Mouse (Mus musculus) hindbrain, embryonic 13.5 days (tissue): ENCODE measurements at regions not wholly inside any gene's neighbourhood (a gene's known extent, or its start where the extent isn't known, plus 50 kb on each side); places are given as distances from the start of the nearest gene placed in this dataset.

Source experiments
- ATAC-seq: fragments of 200-750 bp; cut with Nextera tagmentation; 2 replicates; pipeline ENCODE4 v1.8.0; 2017; ENCODE audit warnings: moderate TSS enrichment; ENCODE audit not compliant: low FRiP score
- H3K27ac ChIP-seq: fragments of 300-500 bp; sonication (generic); 2 replicates; pipeline ENCODE4 v1.5.1; 2015; ENCODE audit warnings: inconsistent platforms, mild to moderate bottlenecking, moderate library complexity
- H3K27me3 ChIP-seq: fragments of 300-500 bp; sonication (generic); 2 replicates; pipeline ENCODE4 v1.6.1; 2015; ENCODE audit warnings: mild to moderate bottlenecking, inconsistent platforms
- H3K36me3 ChIP-seq: fragments of 300-500 bp; sonication (generic); 2 replicates; pipeline ENCODE4 v1.6.1; 2015; ENCODE audit warnings: mild to moderate bottlenecking, inconsistent platforms
- H3K4me1 ChIP-seq: fragments of 300-500 bp; sonication (generic); replicated peaks from 2 replicates; pipeline ENCODE4 v1.6.1; 2015; ENCODE audit warnings: inconsistent platforms
- H3K4me2 ChIP-seq: fragments of 300-500 bp; sonication (generic); 2 replicates; pipeline ENCODE4 v1.6.1; 2015; ENCODE audit warnings: inconsistent platforms, mild to moderate bottlenecking, moderate library complexity
- H3K4me3 ChIP-seq: fragments of 300-500 bp; sonication (generic); 2 replicates; pipeline ENCODE4 v1.5.1; 2015; ENCODE audit warnings: mild to moderate bottlenecking, inconsistent platforms
- H3K9ac ChIP-seq: fragments of 300-500 bp; sonication (generic); 2 replicates; pipeline ENCODE4 v1.6.1; 2015; ENCODE audit warnings: mild to moderate bottlenecking, inconsistent platforms
- H3K9me3 ChIP-seq: fragments of 300-500 bp; sonication (generic); 2 replicates; pipeline ENCODE4 v1.6.1; 2016; ENCODE audit warnings: inconsistent platforms
- WGBS: fragments of 180-500 bp; shearing (Covaris S2); methylation state at CpG from one replicate; pipeline ENCODE4 v1.1.7; 2015; 5-methylcytosine and 5-hydroxymethylcytosine counted together

GRCm38 (mm10) chr14:108334879-108335278 lies 579.1 kb downstream of the Slitrk1 start:
- Histone ChIP-seq H3K4me2 (no peak overlapping the region), H3K9me3 (no peaks in the 10 kb centered on the region), H3K36me3 (no peaks in the 10 kb centered on the region), H3K27ac (no peak overlapping the region), H3K4me1 (no peaks in the 10 kb centered on the region), H3K27me3 (no peaks in the 10 kb centered on the region), H3K9ac (no peak overlapping the region), H3K4me3 (no peak overlapping the region)
- WGBS = 79% methylated on average over 3 of the region's 3 CpGs
- no peak for ATAC-seq

GRCm38 (mm10) chr14:108326425-108326824 lies 587.5 kb downstream of the Slitrk1 start:
- Histone ChIP-seq H3K4me1 (no peaks in the 10 kb centered on the region), H3K4me3 (no peak overlapping the region), H3K4me2 (no peak overlapping the region), H3K36me3 (no peaks in the 10 kb centered on the region), H3K27ac (no peak overlapping the region), H3K27me3 (no peaks in the 10 kb centered on the region), H3K9me3 (no peaks in the 10 kb centered on the region), H3K9ac (no peak overlapping the region)
- no peak for ATAC-seq
- 62% methylated on average over 3 of the region's 3 CpGs for WGBS

GRCm38 (mm10) chr14:108323364-108324037 lies 590.5 kb downstream of the Slitrk1 start:
- H3K4me1 ChIP-seq = no peaks in the 10 kb centered on the region
- H3K27ac ChIP-seq = no peak overlapping the region
- H3K9ac ChIP-seq = no peak overlapping the region
- no peaks in the 10 kb centered on the region for H3K9me3 ChIP-seq
- H3K27me3 ChIP-seq = no peaks in the 10 kb centered on the region
- no peaks in the 10 kb centered on the region for H3K36me3 ChIP-seq
- no peak overlapping the region for H3K4me3 ChIP-seq
- 89% methylated on average over 1 of the region's 1 CpGs for WGBS
- H3K4me2 ChIP-seq = no peak overlapping the region
- no peak for ATAC-seq

GRCm38 (mm10) chr14:108307627-108308026 lies 606.3 kb downstream of the Slitrk1 start:
- no peaks in the 10 kb centered on the region for H3K36me3 ChIP-seq
- H3K27me3 ChIP-seq = no peaks in the 10 kb centered on the region
- 91% methylated on average over 1 of the region's 1 CpGs for WGBS
- H3K4me2 ChIP-seq = no peak overlapping the region
- H3K4me1 ChIP-seq = no peaks in the 10 kb centered on the region
- no peaks in the 10 kb centered on the region for H3K9me3 ChIP-seq
- H3K9ac ChIP-seq = no peak overlapping the region
- no peak overlapping the region for H3K4me3 ChIP-seq
- no peak overlapping the region for H3K27ac ChIP-seq
- no peak for ATAC-seq

- Histone ChIP-seq H3K9ac (no peak overlapping the region), H3K27me3 (no peaks in the 10 kb centered on the region), H3K9me3 (no peaks in the 10 kb centered on the region), H3K4me2 (no peak overlapping the region), H3K36me3 (no peaks in the 10 kb centered on the region), H3K4me1 (no peaks in the 10 kb centered on the region), H3K27ac (no peak overlapping the region), H3K4me3 (no peak overlapping the region)
- ATAC-seq = no peak
- WGBS = 90% methylated on average over 3 of the region's 3 CpGs
These were observed 634.3 kb downstream of the Slitrk1 start for GRCm38 (mm10) chr14:108279630-108280029.

GRCm38 (mm10) chr14:108261083-108261482 lies 652.9 kb downstream of the Slitrk1 start:
- no peaks in the 10 kb centered on the region for H3K9me3 ChIP-seq
- no peak for ATAC-seq
- H3K4me1 ChIP-seq = no peaks in the 10 kb centered on the region
- H3K27me3 ChIP-seq = no peaks in the 10 kb centered on the region
- no peaks in the 10 kb centered on the region for H3K36me3 ChIP-seq
- H3K9ac ChIP-seq = no peak overlapping the region
- WGBS = 65% methylated on average over 1 of the region's 1 CpGs
- no peak overlapping the region for H3K4me3 ChIP-seq
- no peak overlapping the region for H3K27ac ChIP-seq
- H3K4me2 ChIP-seq = no peak overlapping the region

- Histone ChIP-seq H3K4me2 (no peak overlapping the region), H3K27ac (no peak overlapping the region), H3K4me3 (no peak overlapping the region), H3K36me3 (no peaks in the 10 kb centered on the region), H3K4me1 (no peaks in the 10 kb centered on the region), H3K9ac (no peak overlapping the region), H3K9me3 (no peaks in the 10 kb centered on the region), H3K27me3 (no peaks in the 10 kb centered on the region)
- 77% methylated on average over 8 of the region's 8 CpGs for WGBS
- no peak for ATAC-seq
These were observed 666.6 kb downstream of the Slitrk1 start for GRCm38 (mm10) chr14:108247365-108247764.

GRCm38 (mm10) chr14:108225483-108226124 lies 688.4 kb downstream of the Slitrk1 start:
- Histone ChIP-seq H3K9me3 (no peaks in the 10 kb centered on the region), H3K36me3 (no peaks in the 10 kb centered on the region), H3K9ac (no peak overlapping the region), H3K27ac (no peak overlapping the region), H3K4me3 (no peak overlapping the region), H3K4me1 (no peaks in the 10 kb centered on the region), H3K4me2 (no peak overlapping the region), H3K27me3 (no peaks in the 10 kb centered on the region)
- ATAC-seq = no peak
- WGBS = 82% methylated on average over 2 of the region's 2 CpGs

GRCm38 (mm10) chr14:108209246-108209645 lies 704.7 kb downstream of the Slitrk1 start:
- no peak overlapping the region for H3K27ac ChIP-seq

GRCm38 (mm10) chr14:108199133-108199532 lies 714.8 kb downstream of the Slitrk1 start:
- Histone ChIP-seq H3K27ac (no peak overlapping the region), H3K4me1 (no peaks in the 10 kb centered on the region), H3K9ac (no peak overlapping the region), H3K9me3 (no peaks in the 10 kb centered on the region), H3K4me2 (no peak overlapping the region), H3K4me3 (no peak overlapping the region), H3K36me3 (no peaks in the 10 kb centered on the region), H3K27me3 (no peaks in the 10 kb centered on the region)
- 32% methylated on average over 2 of the region's 2 CpGs for WGBS
- ATAC-seq = no peak

More at GRCm38 (mm10) chr14:108209246-108209645, 704.7 kb downstream of the Slitrk1 start:
- H3K9ac ChIP-seq = no peak overlapping the region
- no peak for ATAC-seq
- no peaks in the 10 kb centered on the region for H3K4me1 ChIP-seq
- H3K36me3 ChIP-seq = no peaks in the 10 kb centered on the region
- no peaks in the 10 kb centered on the region for H3K9me3 ChIP-seq
- no peak overlapping the region for H3K4me2 ChIP-seq
- WGBS = 74% methylated on average over 2 of the region's 2 CpGs
- no peaks in the 10 kb centered on the region for H3K27me3 ChIP-seq
- H3K4me3 ChIP-seq = no peak overlapping the region

- Histone ChIP-seq H3K9ac (no peak overlapping the region), H3K4me1 (no peaks in the 10 kb centered on the region), H3K4me3 (no peak overlapping the region), H3K36me3 (no peaks in the 10 kb centered on the region), H3K27me3 (no peaks in the 10 kb centered on the region), H3K9me3 (no peaks in the 10 kb centered on the region), H3K27ac (no peak overlapping the region), H3K4me2 (no peak overlapping the region)
- no peak for ATAC-seq
- 84% methylated on average over 2 of the region's 2 CpGs for WGBS
These were observed 733.0 kb downstream of the Slitrk1 start for GRCm38 (mm10) chr14:108180920-108181319.

- WGBS = 66% methylated on average over 2 of the region's 2 CpGs
- no peak for ATAC-seq
- Histone ChIP-seq H3K27me3 (no peaks in the 10 kb centered on the region), H3K9me3 (no peaks in the 10 kb centered on the region), H3K9ac (no peak overlapping the region), H3K27ac (no peak overlapping the region), H3K36me3 (no peaks in the 10 kb centered on the region), H3K4me1 (no peaks in the 10 kb centered on the region), H3K4me3 (no peak overlapping the region), H3K4me2 (no peak overlapping the region)
These were observed 738.6 kb downstream of the Slitrk1 start for GRCm38 (mm10) chr14:108175275-108175860.

GRCm38 (mm10) chr14:108152981-108153380 lies 761.0 kb downstream of the Slitrk1 start:
- Histone ChIP-seq H3K9ac (no peak overlapping the region), H3K27me3 (no peaks in the 10 kb centered on the region), H3K4me1 (no peaks in the 10 kb centered on the region), H3K36me3 (no peaks in the 10 kb centered on the region), H3K4me3 (no peak overlapping the region), H3K27ac (no peak overlapping the region), H3K4me2 (no peak overlapping the region), H3K9me3 (no peaks in the 10 kb centered on the region)
- 81% methylated on average over 5 of the region's 5 CpGs for WGBS
- ATAC-seq = no peak
